Mouse (Mus musculus) erythroblast, embryonic 14.5 days (primary cell): ENCODE measurements around the gene Dbnl.

Source experiments
- GATA1 ChIP-seq: IDR thresholded peaks from 2 replicates; pipeline ENCODE4 v1.6.1; 2012; ENCODE audit warnings: low read length, inconsistent platforms, mixed read lengths
- TAL1 ChIP-seq: IDR thresholded peaks from 3 replicates; pipeline ENCODE4 v1.6.1; 2012; ENCODE audit warnings: low read length, inconsistent platforms, mixed read lengths

DNA sequence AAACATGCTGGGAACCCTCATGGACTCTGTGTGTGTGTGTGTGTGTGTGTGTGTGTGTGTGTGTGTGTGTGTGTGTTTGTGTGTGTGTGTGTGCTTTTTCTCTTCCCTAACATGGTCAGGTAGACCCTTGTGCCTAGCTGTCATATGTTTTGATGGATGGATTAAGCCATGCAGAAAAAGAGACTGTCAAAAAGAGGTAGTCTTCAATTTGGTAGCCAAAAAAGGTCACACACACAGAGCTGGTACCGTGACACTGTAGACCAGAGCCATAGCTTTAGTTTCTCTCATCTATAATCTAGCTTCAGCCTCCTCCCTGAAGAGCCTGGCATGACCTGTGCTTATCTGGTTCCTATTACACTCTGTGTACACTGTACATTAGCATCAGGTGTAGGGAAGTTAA, 2.1 kb downstream of the Dbnl start:
- TF ChIP-seq TAL1 (no peak), GATA1 (no peak)
